Mouse (Mus musculus) spleen, postnatal 14 days (tissue): ENCODE measurements around the gene Gpr4.

Source experiments
- DNase-seq, 2 experiments: peaks; one replicate each; pipeline ENCODE4 v3.0.0; 2021 to 2022; ENCODE audit warnings: low spot score in 2 of 2

Gpr4 gene

DNA sequence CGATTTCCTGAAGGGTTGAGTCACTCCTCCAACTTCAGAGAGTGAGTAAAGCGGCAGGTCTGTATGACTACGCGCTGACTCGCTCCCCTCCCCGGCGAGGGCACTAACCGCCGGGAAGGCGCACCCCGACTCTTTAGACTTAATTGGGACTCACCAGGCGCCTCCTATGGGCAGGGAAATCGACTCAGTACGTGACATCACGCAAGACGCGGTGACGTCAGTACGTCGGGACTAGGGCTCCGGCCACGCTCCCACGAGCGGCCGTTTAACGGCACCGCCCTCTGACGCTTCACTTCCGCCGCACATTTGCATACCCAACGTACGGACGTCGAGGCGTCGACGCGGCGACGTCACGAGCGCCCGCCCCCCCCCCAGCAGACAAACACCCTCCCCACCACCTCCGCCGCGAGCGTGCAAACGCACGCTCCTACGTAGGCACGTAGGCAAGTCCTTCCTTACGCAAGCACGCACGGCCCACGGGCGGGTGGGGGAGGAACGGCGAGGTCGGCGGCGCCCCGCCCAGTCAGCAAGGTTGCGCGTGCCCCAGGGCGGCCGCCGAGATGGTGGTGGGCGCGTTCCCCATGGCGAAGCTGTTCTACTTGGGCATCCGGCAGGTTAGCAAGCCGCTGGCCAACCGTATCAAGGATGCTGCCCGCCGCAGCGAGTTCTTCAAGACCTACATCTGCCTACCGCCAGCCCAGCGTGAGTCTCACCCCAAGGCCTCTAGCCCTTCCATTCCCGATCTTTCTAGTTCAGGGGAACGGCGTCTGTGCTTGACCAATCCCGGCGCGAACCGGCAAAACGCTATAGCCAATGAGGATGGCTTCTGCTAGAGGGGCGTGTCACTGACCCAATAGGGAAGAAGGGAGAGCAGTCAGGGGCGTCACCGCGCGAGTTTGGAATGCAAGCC, 15.8 kb downstream of the Gpr4 start, which contains the start of gene Opa3:
TSS of gene Opa3 (plus strand) at position 452 of the 910 bp plus-strand sequence.
- peak; percentile 95 to 99 for DNase-seq

GRCm38 (mm10) chr7:19228793-19229148, 16.4 kb downstream of the Gpr4 start:
- DNase-seq = no peak

DNA sequence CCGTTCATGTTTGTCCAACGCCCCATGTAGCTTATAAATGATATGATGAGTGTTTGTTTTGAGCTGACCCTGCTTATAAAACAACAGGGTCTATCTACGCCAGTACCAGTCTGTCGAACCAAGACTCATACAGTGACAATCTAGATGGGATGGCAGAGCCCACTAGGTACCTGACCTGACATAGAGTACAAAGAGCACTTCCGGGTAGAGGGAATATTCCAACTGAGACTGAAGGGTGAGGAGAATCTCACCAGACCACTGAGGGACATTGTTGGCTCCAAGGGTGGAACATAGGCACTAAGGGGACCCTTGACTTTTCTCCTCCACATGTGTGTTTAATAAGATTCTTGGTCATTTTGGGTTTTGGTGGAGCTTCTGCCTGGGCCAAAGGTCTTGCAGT, 17.1 kb downstream of the Gpr4 start:
- no peak for DNase-seq

- DNase-seq = no peak
These were observed 17.8 kb downstream of the Gpr4 start for GRCm38 (mm10) chr7:19230041-19230580.

DNA sequence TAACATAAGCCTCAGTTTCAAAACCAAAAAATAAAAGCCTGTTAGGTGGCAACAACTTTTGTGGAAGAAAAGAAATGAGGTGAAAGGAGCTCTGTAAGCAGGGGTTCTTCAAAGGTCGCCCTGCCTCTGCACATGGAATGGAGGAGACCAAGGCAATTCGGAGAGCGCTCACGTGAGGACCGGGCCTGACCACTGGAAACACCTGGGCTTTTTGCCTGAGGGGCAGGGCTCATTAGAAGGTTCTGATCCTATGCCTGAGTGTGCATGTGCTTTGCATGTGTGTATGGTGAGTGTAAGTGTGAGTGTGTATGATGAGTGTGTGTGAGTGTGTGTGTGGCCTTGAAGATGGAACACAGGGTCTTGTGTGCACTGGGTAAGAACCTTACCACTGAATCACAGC, 18.6 kb downstream of the Gpr4 start:
- DNase-seq = no peak

GRCm38 (mm10) chr7:19231849-19232248, 19.5 kb downstream of the Gpr4 start:
- DNase-seq = no peak

- no peak for DNase-seq
These were observed 22.3 kb downstream of the Gpr4 start for GRCm38 (mm10) chr7:19234652-19235051.

GRCm38 (mm10) chr7:19235092-19235671, 22.8 kb downstream of the Gpr4 start:
- no peak for DNase-seq

DNA sequence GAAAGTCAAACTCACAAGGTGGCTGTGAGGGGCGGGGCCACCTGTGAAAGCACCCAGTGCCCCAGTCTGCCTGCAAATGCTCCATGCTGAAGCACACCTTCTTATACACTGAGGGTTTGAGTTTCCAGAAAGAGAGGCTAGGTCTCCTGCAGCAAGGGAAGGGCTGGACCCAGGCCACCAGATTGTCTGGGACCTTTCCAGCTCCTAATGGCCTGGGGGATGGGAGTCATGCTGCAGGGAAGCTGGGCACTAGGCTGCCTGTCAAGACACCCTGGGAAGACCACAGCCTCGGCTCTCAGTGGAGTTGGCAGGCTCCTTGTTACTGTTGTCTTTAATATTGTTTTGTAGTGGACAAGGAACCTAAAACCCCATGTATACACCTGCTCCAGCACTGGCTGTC, 24.1 kb downstream of the Gpr4 start:
- DNase-seq = no peak

GRCm38 (mm10) chr7:19238344-19238743, 26.0 kb downstream of the Gpr4 start:
- DNase-seq = no peak

GRCm38 (mm10) chr7:19239423-19239822, 27.1 kb downstream of the Gpr4 start:
- peak; percentile 80 to 89 for DNase-seq

DNA sequence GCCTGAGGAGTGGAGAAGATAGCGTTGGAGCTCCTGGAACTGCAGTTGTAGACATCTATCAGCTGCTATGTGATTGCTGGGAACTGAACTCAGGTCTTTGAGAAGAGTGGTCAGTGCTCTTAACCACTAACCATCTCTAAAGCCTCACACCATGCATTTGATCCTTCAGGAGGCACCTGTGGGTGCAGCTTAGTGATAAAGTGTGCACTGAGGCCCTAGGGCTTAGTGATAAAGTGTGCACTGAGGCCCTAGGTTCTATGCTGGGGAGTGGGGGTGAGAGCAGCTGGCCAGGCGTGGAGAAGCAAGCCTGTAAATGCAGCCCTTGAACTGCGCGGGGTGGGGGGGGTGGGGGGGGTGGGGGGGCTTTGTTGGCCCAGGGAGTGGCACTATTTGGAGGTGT, 27.6 kb downstream of the Gpr4 start:
- DNase-seq = no peak

DNA sequence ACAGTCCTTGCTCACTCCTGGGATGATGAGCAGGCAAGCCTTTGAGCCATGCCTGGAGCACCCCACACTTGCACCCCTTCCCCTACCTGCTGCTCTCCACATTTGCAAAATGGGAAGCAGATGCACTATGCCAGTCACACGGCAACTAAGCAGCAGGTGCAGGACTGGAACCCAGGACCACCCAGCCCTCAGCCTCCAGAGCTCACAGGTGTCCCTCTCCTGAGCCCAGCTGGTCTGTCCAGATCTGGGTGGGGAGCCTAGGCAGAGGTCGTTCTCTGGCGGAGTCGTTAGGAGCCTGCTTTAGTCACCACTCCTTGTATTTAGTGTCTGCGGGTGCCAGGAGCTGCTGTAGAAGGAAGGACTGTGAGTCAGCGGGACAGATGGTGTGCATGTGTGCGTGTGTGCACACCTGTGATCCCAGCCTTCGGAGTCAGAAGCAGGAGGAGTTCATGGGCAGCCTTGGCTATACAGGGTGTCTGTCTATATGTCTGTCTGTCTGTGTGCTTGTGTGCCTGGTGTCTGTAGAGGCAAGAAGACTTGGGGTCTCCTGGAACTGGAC, 28.6 kb downstream of the Gpr4 start:
- DNase-seq = no peak

DNA sequence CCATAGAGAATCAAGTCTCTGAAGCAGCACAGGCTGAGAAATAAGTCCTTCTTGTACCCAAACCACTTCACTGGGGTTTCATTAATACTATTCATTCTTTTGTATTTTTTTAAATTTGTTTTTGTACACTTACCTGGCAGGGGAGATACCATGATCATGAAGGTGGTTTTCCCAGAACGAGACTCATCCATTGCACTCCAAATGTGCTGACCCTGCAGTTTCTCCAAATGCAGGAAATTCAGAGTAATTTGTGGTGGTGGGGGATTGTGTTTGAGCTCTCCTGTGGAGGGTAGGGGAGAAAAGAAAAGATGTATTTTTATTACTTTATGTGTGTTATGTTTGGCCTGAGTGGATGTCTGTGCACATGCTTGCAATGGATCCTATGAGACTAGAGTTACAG, 29.7 kb downstream of the Gpr4 start:
- no peak for DNase-seq

DNA sequence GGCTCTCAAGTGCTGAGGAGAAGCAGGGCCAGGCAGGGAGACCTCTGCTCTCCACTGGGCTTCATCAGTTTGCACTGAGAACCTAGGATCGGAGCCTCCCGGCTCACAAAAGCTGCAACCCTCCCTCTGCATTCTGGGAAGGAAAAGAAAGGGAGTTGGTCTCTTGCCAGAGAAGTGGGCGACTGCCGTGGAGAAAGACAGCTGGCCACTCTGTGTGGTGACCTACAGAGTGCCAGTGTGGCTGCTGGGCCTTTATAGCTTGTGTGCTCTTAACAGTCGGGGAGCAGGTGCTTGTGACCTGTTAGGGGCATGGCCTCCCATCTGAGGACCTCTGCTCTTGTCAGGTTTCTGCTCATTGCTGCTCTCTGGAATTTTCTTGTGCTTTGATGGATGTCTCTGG, 31.5 kb downstream of the Gpr4 start:
- DNase-seq = no peak

GRCm38 (mm10) chr7:19245083-19245482, 32.7 kb downstream of the Gpr4 start:
- DNase-seq = no peak

DNA sequence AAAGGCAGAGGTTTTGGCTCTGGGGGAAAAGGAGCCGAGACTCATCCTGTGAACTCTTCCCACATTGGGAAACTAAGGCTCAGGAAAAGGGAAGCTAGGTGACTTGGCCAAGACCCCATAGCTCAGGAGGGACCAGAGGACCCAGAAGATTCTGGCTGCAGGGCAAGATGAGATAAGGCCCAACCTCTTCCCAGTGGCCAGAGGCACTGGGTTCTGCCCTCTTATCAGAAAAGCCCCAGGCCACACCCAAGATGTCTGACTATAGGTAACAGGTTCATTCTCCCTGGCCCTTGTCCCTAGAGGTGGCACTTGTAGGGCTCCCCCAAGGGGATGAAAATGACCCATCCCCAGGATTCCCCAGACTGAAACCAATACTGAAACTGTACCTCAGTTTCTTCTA, 34.5 kb downstream of the Gpr4 start:
- DNase-seq = no peak

DNA sequence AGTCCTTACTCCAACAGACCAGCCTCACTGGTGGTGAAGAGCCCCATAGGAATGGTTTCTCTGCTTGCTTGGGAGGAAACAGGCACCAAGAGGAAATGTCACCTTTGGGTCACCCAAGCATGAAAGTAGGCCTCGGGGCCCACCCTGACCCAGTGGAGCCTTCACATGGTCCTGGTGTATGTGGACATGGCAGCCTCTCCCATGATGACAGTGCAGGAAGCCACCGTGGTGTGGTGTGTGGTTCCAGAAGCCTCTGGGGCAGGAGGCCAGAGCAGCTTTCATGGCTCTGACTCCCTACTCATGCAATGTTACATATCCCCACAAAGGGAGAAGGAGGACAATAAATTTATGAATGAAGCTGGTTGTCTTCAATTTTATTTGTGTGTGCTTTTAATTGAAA, 35.2 kb downstream of the Gpr4 start:
- no peak for DNase-seq

DNA sequence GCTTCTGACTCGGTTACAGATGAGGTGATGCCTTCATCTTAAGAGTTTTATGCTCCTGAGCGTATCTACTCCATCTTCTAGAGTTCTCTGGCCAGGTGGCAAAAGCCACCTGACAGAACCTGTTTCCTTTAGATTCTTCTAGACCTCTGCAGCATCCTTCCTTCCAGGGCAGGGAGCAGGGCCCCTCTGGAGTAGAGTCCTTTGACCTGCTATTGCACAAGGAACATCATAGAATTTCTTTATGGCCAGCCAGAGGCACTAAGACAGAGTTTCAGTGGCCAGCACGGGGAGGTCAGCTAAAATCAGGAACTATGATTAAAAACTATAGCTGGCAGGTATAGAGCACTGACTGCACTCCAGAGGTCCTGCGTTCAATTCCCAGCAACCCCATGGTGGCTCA, 39.7 kb downstream of the Gpr4 start:
- no peak for DNase-seq

GRCm38 (mm10) chr7:19253437-19253836, 41.1 kb downstream of the Gpr4 start:
- DNase-seq = no peak

GRCm38 (mm10) chr7:19255395-19255794, 43.1 kb downstream of the Gpr4 start:
- no peak for DNase-seq

GRCm38 (mm10) chr7:19256567-19256966, 44.2 kb downstream of the Gpr4 start:
- DNase-seq = no peak
